Mouse (Mus musculus): ENCODE measurements around the gene Icam2. TPM values are rescaled to one million over a fixed set of nuclear protein-coding genes. Genes with fewer than 3 reads are reported as not detected.
"Not testable (repeated sequence)": the region's sequence is repeated elsewhere in the genome, so short reads cannot be mapped to it uniquely, and the experiment has no call there.

Icam2 gene
- polyA plus RNA-seq, 1 experiment from 2014 or later: 23.7 TPM

DNA sequence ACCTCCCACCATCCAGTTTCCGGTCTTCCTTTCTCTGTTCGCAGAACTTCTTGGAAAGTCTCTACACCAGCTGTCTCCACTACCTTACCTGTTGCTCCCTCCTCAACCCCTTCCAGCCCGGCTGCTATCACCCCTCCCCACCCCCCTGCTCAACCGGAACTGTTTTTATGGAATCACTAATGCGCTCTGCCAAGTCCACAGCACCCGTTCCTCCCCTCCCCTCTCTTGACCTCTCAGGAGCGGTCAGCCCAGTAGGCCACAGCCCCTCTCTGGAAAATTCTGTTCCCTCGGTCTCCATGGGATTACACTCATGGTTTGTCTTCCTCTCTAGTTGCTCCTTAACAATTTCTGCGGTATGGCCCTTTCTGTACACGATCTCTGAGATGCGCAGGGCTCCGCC, 34.7 kb downstream of the Icam2 start, which contains the start of gene Scn4a:
Gene Scn4a, minus strand, starts transcription at position 101 of the 400 bp plus-strand sequence.
- Histone ChIP-seq H3K9ac (replicated peaks; ENCODE audit: low read length) (no peak within 1 kb of the TSS), H3K36me3 (replicated peaks; ENCODE audit: control insufficient read depth, insufficient read depth, low read depth, low read length) (no peaks in the 10 kb centered on the region), H3K27me3 (ENCODE audit: control insufficient read depth, insufficient read depth, low read length) (no peaks in the 10 kb centered on the region), H3K4me3 (ENCODE audit: low read depth, low read length) (no peak within 1 kb of the TSS), H3K27ac (replicated peaks; ENCODE audit: low read depth, low read length) (no peak within 1 kb of the TSS), H3K4me1 (ENCODE audit: control insufficient read depth, insufficient read depth, low read length) (no peaks in the 10 kb centered on the region), H3K4me2 (ENCODE audit: low read depth, low read length) (no peak within 1 kb of the TSS), H3K9me3 (replicated peaks; ENCODE audit: control insufficient read depth, low read length) (no peaks in the 10 kb centered on the region)
- DNase-seq (ENCODE audit: low spot score) (no peak), ATAC-seq (replicated peaks; ENCODE audit: insufficient number of reproducible peaks, low FRiP score, low TSS enrichment, low read depth) (no peak)
- 85% methylated on average over 12 of the region's 12 CpGs for WGBS

- H3K4me3 ChIP-seq (ENCODE audit: low read depth, low read length): no peak overlapping the region
- H3K4me1 ChIP-seq (ENCODE audit: control insufficient read depth, insufficient read depth, low read length): no peaks in the 10 kb centered on the region
- H3K27me3 ChIP-seq (ENCODE audit: control insufficient read depth, insufficient read depth, low read length): no peaks in the 10 kb centered on the region
- no peak overlapping the region for H3K27ac ChIP-seq (replicated peaks; ENCODE audit: low read depth, low read length)
- H3K9me3 ChIP-seq (replicated peaks; ENCODE audit: control insufficient read depth, low read length): no peaks in the 10 kb centered on the region
- ATAC-seq (replicated peaks; ENCODE audit: insufficient number of reproducible peaks, low FRiP score, low TSS enrichment, low read depth): no peak
- H3K36me3 ChIP-seq (replicated peaks; ENCODE audit: control insufficient read depth, insufficient read depth, low read depth, low read length): no peaks in the 10 kb centered on the region
- no peak for DNase-seq (ENCODE audit: low spot score)
- H3K9ac ChIP-seq (replicated peaks; ENCODE audit: low read length): no peak overlapping the region
- WGBS: 82% methylated on average over 4 of the region's 4 CpGs
- H3K4me2 ChIP-seq (ENCODE audit: low read depth, low read length): no peak overlapping the region
Measured at GRCm38 (mm10) chr11:106351941-106352340, 35.9 kb downstream of the Icam2 start.

GRCm38 (mm10) chr11:106351253-106351652, 36.6 kb downstream of the Icam2 start:
- H3K27me3 ChIP-seq (ENCODE audit: control insufficient read depth, insufficient read depth, low read length): no peaks in the 10 kb centered on the region
- 55% methylated on average over 3 of the region's 3 CpGs for WGBS
- H3K27ac ChIP-seq (replicated peaks; ENCODE audit: low read depth, low read length): no peak overlapping the region
- DNase-seq (ENCODE audit: low spot score) (no peak), ATAC-seq (replicated peaks; ENCODE audit: insufficient number of reproducible peaks, low FRiP score, low TSS enrichment, low read depth) (no peak)
- no peak overlapping the region for H3K4me3 ChIP-seq (ENCODE audit: low read depth, low read length)
- H3K4me2 ChIP-seq (ENCODE audit: low read depth, low read length): no peak overlapping the region
- H3K9me3 ChIP-seq (replicated peaks; ENCODE audit: control insufficient read depth, low read length): no peaks in the 10 kb centered on the region
- no peak overlapping the region for H3K9ac ChIP-seq (replicated peaks; ENCODE audit: low read length)
- no peaks in the 10 kb centered on the region for H3K4me1 ChIP-seq (ENCODE audit: control insufficient read depth, insufficient read depth, low read length)
- no peaks in the 10 kb centered on the region for H3K36me3 ChIP-seq (replicated peaks; ENCODE audit: control insufficient read depth, insufficient read depth, low read depth, low read length)

- no peak overlapping the region for H3K9ac ChIP-seq (replicated peaks; ENCODE audit: low read length)
- WGBS: 48% methylated on average over 5 of the region's 5 CpGs
- no peaks in the 10 kb centered on the region for H3K27me3 ChIP-seq (ENCODE audit: control insufficient read depth, insufficient read depth, low read length)
- DNase-seq (ENCODE audit: low spot score) (no peak), ATAC-seq (replicated peaks; ENCODE audit: insufficient number of reproducible peaks, low FRiP score, low TSS enrichment, low read depth) (no peak)
- no peaks in the 10 kb centered on the region for H3K9me3 ChIP-seq (replicated peaks; ENCODE audit: control insufficient read depth, low read length)
- no peak overlapping the region for H3K4me2 ChIP-seq (ENCODE audit: low read depth, low read length)
- H3K36me3 ChIP-seq (replicated peaks; ENCODE audit: control insufficient read depth, insufficient read depth, low read depth, low read length): no peaks in the 10 kb centered on the region
- H3K27ac ChIP-seq (replicated peaks; ENCODE audit: low read depth, low read length): no peak overlapping the region
- H3K4me3 ChIP-seq (ENCODE audit: low read depth, low read length): no peak overlapping the region
- no peaks in the 10 kb centered on the region for H3K4me1 ChIP-seq (ENCODE audit: control insufficient read depth, insufficient read depth, low read length)
Measured at GRCm38 (mm10) chr11:106350853-106351252, 37.0 kb downstream of the Icam2 start.

DNA sequence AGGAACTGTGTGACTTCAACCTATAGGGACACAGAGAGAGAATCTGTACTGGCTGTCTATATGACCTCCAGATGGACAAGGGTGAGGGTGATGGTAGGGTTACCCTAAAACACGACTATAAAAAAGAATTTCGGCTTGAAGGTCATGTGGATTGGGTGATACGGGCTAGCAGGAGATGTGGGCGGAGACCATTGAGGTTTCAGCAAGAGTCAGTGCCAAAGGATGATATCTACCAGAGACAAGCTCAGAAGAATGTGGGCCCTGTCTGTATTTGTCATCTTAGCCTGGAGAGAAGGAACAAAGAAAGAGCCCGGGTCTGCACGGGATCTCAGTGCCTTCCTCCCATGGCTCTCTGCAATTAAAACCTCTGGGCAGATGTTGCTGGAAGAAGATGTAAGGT, 38.1 kb downstream of the Icam2 start:
- no peak for DNase-seq (ENCODE audit: low spot score)
- H3K36me3 ChIP-seq (replicated peaks; ENCODE audit: control insufficient read depth, insufficient read depth, low read depth, low read length): no peaks in the 10 kb centered on the region
- no peaks in the 10 kb centered on the region for H3K4me1 ChIP-seq (ENCODE audit: control insufficient read depth, insufficient read depth, low read length)
- no peaks in the 10 kb centered on the region for H3K9me3 ChIP-seq (replicated peaks; ENCODE audit: control insufficient read depth, low read length)
- H3K27me3 ChIP-seq (ENCODE audit: control insufficient read depth, insufficient read depth, low read length): no peaks in the 10 kb centered on the region
- WGBS: 90% methylated on average over 6 of the region's 6 CpGs
- no peak overlapping the region for H3K4me2 ChIP-seq (ENCODE audit: low read depth, low read length)
- no peak overlapping the region for H3K9ac ChIP-seq (replicated peaks; ENCODE audit: low read length)
- H3K4me3 ChIP-seq (ENCODE audit: low read depth, low read length): no peak overlapping the region
- no peak for ATAC-seq (replicated peaks; ENCODE audit: insufficient number of reproducible peaks, low FRiP score, low TSS enrichment, low read depth)
- H3K27ac ChIP-seq (replicated peaks; ENCODE audit: low read depth, low read length): no peak overlapping the region

DNA sequence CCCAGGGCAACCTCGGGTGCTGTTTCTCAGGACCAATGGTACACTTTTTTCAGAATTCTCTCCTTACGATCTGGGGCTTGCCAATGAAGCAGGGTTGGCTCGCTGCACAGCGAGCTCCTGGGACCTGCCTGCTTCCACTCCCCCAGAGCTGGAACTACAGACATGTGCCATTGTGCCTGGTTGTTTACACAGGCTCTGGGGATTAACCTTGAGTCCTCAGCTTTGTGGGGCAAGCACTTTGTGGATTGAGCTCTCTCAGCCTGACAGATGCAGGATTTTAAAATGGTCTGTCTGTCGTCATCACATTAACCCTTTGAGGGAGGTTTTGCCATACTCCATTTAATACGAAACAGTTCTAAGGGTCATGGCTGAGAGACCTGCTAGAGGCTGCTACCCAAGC, 43.0 kb downstream of the Icam2 start:
- Histone ChIP-seq H3K9me3 (replicated peaks; ENCODE audit: control insufficient read depth, low read length) (no peaks in the 10 kb centered on the region), H3K36me3 (replicated peaks; ENCODE audit: control insufficient read depth, insufficient read depth, low read depth, low read length) (no peaks in the 10 kb centered on the region), H3K4me3 (ENCODE audit: low read depth, low read length) (no peak overlapping the region), H3K4me1 (ENCODE audit: control insufficient read depth, insufficient read depth, low read length) (no peaks in the 10 kb centered on the region), H3K4me2 (ENCODE audit: low read depth, low read length) (no peak overlapping the region), H3K9ac (replicated peaks; ENCODE audit: low read length) (no peak overlapping the region), H3K27ac (replicated peaks; ENCODE audit: low read depth, low read length) (no peak overlapping the region), H3K27me3 (ENCODE audit: control insufficient read depth, insufficient read depth, low read length) (no peaks in the 10 kb centered on the region)
- DNase-seq (ENCODE audit: low spot score) (peak; percentile 33), ATAC-seq (replicated peaks; ENCODE audit: insufficient number of reproducible peaks, low FRiP score, low TSS enrichment, low read depth) (no peak)
- 51% methylated on average over 6 of the region's 6 CpGs for WGBS

- H3K9ac ChIP-seq (replicated peaks; ENCODE audit: low read length): no peak overlapping the region
- H3K4me3 ChIP-seq (ENCODE audit: low read depth, low read length): no peak overlapping the region
- no peaks in the 10 kb centered on the region for H3K9me3 ChIP-seq (replicated peaks; ENCODE audit: control insufficient read depth, low read length)
- no peak for DNase-seq (ENCODE audit: low spot score)
- H3K27ac ChIP-seq (replicated peaks; ENCODE audit: low read depth, low read length): no peak overlapping the region
- no peaks in the 10 kb centered on the region for H3K4me1 ChIP-seq (ENCODE audit: control insufficient read depth, insufficient read depth, low read length)
- ATAC-seq (replicated peaks; ENCODE audit: insufficient number of reproducible peaks, low FRiP score, low TSS enrichment, low read depth): no peak
- H3K4me2 ChIP-seq (ENCODE audit: low read depth, low read length): no peak overlapping the region
- no peaks in the 10 kb centered on the region for H3K36me3 ChIP-seq (replicated peaks; ENCODE audit: control insufficient read depth, insufficient read depth, low read depth, low read length)
- 81% methylated on average over 9 of the region's 9 CpGs for WGBS
- no peaks in the 10 kb centered on the region for H3K27me3 ChIP-seq (ENCODE audit: control insufficient read depth, insufficient read depth, low read length)
Measured at GRCm38 (mm10) chr11:106340990-106341520, 46.8 kb downstream of the Icam2 start.

DNA sequence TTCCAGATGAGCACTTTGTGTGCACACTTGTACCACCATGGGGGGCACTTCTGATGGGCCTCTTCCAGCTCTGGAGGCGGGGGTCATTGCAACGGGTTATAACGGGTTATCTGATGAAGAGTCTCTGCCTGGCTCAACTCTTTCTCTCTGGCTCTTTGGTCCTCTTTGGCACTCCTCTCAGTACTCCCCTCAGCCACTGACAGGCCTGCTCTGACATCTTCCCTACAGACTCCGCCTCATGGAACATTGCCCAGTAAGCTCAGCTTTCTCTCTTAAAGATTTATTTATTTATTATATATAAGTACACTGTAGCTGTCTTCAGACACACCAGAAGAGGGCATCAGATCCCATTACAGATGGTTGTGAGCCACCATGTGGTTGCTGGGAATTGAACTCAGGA, 48.6 kb downstream of the Icam2 start:
- ATAC-seq (replicated peaks; ENCODE audit: insufficient number of reproducible peaks, low FRiP score, low TSS enrichment, low read depth); H3K4me2 ChIP-seq (ENCODE audit: low read depth, low read length); H3K27me3 ChIP-seq (ENCODE audit: control insufficient read depth, insufficient read depth, low read length); H3K9me3 ChIP-seq (replicated peaks; ENCODE audit: control insufficient read depth, low read length); H3K4me3 ChIP-seq (ENCODE audit: low read depth, low read length); DNase-seq (ENCODE audit: low spot score); H3K4me1 ChIP-seq (ENCODE audit: control insufficient read depth, insufficient read depth, low read length); H3K27ac ChIP-seq (replicated peaks; ENCODE audit: low read depth, low read length); H3K36me3 ChIP-seq (replicated peaks; ENCODE audit: control insufficient read depth, insufficient read depth, low read depth, low read length); H3K9ac ChIP-seq (replicated peaks; ENCODE audit: low read length): not testable (repeated sequence)
- 94% methylated on average over 4 of the region's 4 CpGs for WGBS

Data from embryonic facial prominence, embryonic 11.5 days (tissue).